Mouse (Mus musculus) frontal cortex, adult (tissue): ENCODE results near the gene Lmna.

ENCODE experiments used
- ATAC-seq: cut with Nextera tagmentation; 2 replicates; pipeline ENCODE4 v1.9.2; 2017; ENCODE audit warnings: mild to moderate bottlenecking, moderate library complexity, mixed read lengths; ENCODE audit not compliant: low TSS enrichment

Lmna gene

GRCm38 (mm10) chr3:88500655-88501365 is 8.9 kb downstream of the Lmna start:
- no peak for ATAC-seq

GRCm38 (mm10) chr3:88500087-88500486 is 9.7 kb downstream of the Lmna start:
- ATAC-seq, result peak; percentile 32; the same call in 1 of the 2 replicates

GRCm38 (mm10) chr3:88499580-88499979 is 10.2 kb downstream of the Lmna start:
- no peak for ATAC-seq

GRCm38 (mm10) chr3:88495741-88496415 is 13.9 kb downstream of the Lmna start:
- no peak for ATAC-seq

GRCm38 (mm10) chr3:88494836-88495628 is 14.7 kb downstream of the Lmna start:
- ATAC-seq, result 0 out of 2 replicates have a peak, but pooled peaks have one; percentile 11

GRCm38 (mm10) chr3:88493706-88494582 is 15.8 kb downstream of the Lmna start:
- no peak for ATAC-seq

- ATAC-seq, result no peak
These were observed 22.4 kb downstream of the Lmna start for GRCm38 (mm10) chr3:88487396-88487795.

- ATAC-seq, result no peak
These were observed 22.9 kb downstream of the Lmna start for GRCm38 (mm10) chr3:88486887-88487286.

- no peak for ATAC-seq
These were observed 23.7 kb downstream of the Lmna start for GRCm38 (mm10) chr3:88486043-88486442.

GRCm38 (mm10) chr3:88484597-88485316 is 25.0 kb downstream of the Lmna start:
- ATAC-seq, result peak; percentile 47; the same call in 1 of the 2 replicates

- ATAC-seq, result peak; percentile 60
These were observed 26.1 kb downstream of the Lmna start for GRCm38 (mm10) chr3:88483621-88484020.

GRCm38 (mm10) chr3:88483141-88483540 is 26.6 kb downstream of the Lmna start:
- no peak for ATAC-seq

GRCm38 (mm10) chr3:88482336-88482735 is 27.4 kb downstream of the Lmna start:
- ATAC-seq, result peak; percentile 10; the same call in 1 of the 2 replicates

GRCm38 (mm10) chr3:88481372-88482040 is 28.2 kb downstream of the Lmna start:
- no peak for ATAC-seq

GRCm38 (mm10) chr3:88480679-88481078 is 29.1 kb downstream of the Lmna start:
- ATAC-seq, result no peak

GRCm38 (mm10) chr3:88479828-88480227 is 29.9 kb downstream of the Lmna start:
- ATAC-seq, result no peak

- ATAC-seq, result no peak
These were observed 30.6 kb downstream of the Lmna start for GRCm38 (mm10) chr3:88479163-88479562.

GRCm38 (mm10) chr3:88477735-88478134 is 32.0 kb downstream of the Lmna start:
- ATAC-seq, result peak; percentile 80

GRCm38 (mm10) chr3:88476403-88476802 is 33.4 kb downstream of the Lmna start:
- no peak for ATAC-seq

GRCm38 (mm10) chr3:88473571-88473970 is 36.2 kb downstream of the Lmna start:
- no peak for ATAC-seq
